Mouse (Mus musculus): ENCODE measurements around the gene Retreg3.

- TF ChIP-seq CTCF (IDR thresholded peaks at IDR 0.05; ENCODE audit: borderline replicate concordance, extremely low read depth, insufficient read depth, insufficient read length) = no peak
- TF ChIP-seq POLR2A (IDR thresholded peaks at IDR 0.05; ENCODE audit: borderline replicate concordance, extremely low read depth, insufficient read depth, insufficient read length, poor library complexity, severe bottlenecking) = no peak
Observed at GRCm38 (mm10) chr11:101087682-101088055, 32.0 kb downstream of the Retreg3 start.
